Comparison of ENCODE assay signal across 8 mouse cellular contexts in the genomic region with DNA sequence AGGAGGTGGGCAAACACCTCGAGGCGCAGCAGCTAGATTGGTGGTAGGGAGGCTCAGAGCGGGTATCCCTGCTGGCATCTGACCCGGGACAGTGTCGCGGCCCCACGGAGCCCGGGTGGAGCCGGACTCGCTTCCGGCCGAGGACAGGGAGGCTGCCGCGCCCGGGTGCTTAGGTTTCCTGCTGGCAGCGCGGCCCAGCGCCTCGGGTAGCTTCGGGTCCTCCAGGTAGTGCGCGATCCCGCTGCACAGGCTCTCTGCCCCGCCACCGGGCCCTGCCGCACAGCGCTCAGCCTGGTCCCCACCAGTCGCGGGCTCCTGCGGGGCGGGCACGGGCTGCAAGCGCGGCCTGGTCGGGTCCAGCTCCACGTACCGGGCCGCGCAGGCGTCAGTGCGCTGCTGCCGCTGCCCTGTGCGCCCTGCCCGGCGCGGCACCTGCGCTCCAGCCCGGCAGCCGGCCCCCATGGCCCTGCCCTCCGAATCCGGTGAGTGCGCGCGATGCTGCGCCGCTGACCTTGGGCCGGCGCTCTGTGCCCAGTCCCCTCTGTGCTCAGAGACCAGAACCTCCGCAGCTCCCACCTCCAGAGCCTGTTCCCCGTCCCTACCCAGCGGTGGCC. TPM values are rescaled to one million over a fixed set of nuclear protein-coding genes. Genes with fewer than 3 reads are reported as not detected.
DNase-seq lines count a peak whose midpoint lies in the region; ATAC-seq and TF ChIP-seq lines count a peak whose summit lies in the region.

No protein-coding gene starts in this region.

- peak overlapping the region; percentile 59 for H3K9ac ChIP-seq in forebrain, embryonic 11.5 days (ENCODE audit: low read length)
- H3K9ac ChIP-seq in lung, postnatal 0 days (replicated peaks; ENCODE audit: low read depth) = peak overlapping the region; percentile 52; the same call in 1 of the 2 replicates

- TF ChIP-seq CTCF in brain, embryonic 14.5 days (IDR thresholded peaks at IDR 0.05; ENCODE audit: borderline replicate concordance, extremely low read depth, insufficient read depth, insufficient read length) = no peak
- no peak for TF ChIP-seq CTCF in lung, postnatal 0 days (IDR thresholded peaks at IDR 0.05)

- H3K27ac ChIP-seq in forebrain, embryonic 11.5 days (ENCODE audit: low read depth, low read length) = no peak overlapping the region
- peak overlapping the region; percentile 47 for H3K27ac ChIP-seq in lung, postnatal 0 days (ENCODE audit: low read length)

- TF ChIP-seq EP300 in lung, postnatal 0 days (IDR thresholded peaks at IDR 0.05) = no peak

- 0% methylated on average over 43 of the region's 61 CpGs for WGBS in forebrain, embryonic 11.5 days
- 3% methylated on average over 48 of the region's 61 CpGs for WGBS in lung, postnatal 0 days

- ATAC-seq in forebrain, embryonic 11.5 days (replicated peaks; ENCODE audit: low FRiP score) = peak; percentile 55; the same call in 1 of the 2 replicates
- ATAC-seq in lung, postnatal 0 days = peak; percentile 73

- intact Hi-C loops in heart, postnatal 25 days (cut with DNase I) = loop anchor here (2.0 kb wide), 1 partner anchor 18 kb away; no protein-coding TSS in a partner anchor

- TF ChIP-seq POLR2A in brain, embryonic 14.5 days (IDR thresholded peaks at IDR 0.05; ENCODE audit: borderline replicate concordance, extremely low read depth, insufficient read depth, insufficient read length, poor library complexity, severe bottlenecking) = 0 out of 2 replicates have a peak, but pooled peaks have one; percentile 15

- H3K4me3 ChIP-seq in forebrain, embryonic 11.5 days (ENCODE audit: low read depth, low read length) = peak overlapping the region; percentile 50
- H3K4me3 ChIP-seq in lung, postnatal 0 days (ENCODE audit: low read depth, low read length) = peak overlapping the region; percentile 51

- no peaks in the 10 kb centered on the region for H3K9me3 ChIP-seq in forebrain, embryonic 11.5 days (ENCODE audit: control insufficient read depth, low read length)
- H3K9me3 ChIP-seq in lung, postnatal 0 days (ENCODE audit: low read length) = no peaks in the 10 kb centered on the region

- no peaks in the 10 kb centered on the region for H3K4me1 ChIP-seq in forebrain, embryonic 11.5 days (replicated peaks; ENCODE audit: control insufficient read depth, insufficient read depth, low read length)
- H3K4me1 ChIP-seq in lung, postnatal 0 days (ENCODE audit: insufficient read depth, low read depth, low read length) = peaks cover 5% of the 10 kb centered on the region; the same call in 1 of the 2 replicates

- DNase-seq in CD4-positive, CD25-positive, alpha-beta regulatory T cell, adult 2 months (ENCODE audit: low read depth, low spot score) = peak; percentile 64
- peak; percentile 53 for DNase-seq in brain, embryonic 14.5 days (ENCODE audit: low read depth)
- DNase-seq in forebrain, embryonic 11.5 days (ENCODE audit: low spot score) = peak; percentile 67
- peak; percentile 29 for DNase-seq in heart, postnatal 25 days (ENCODE audit: low spot score)
- peak; percentile 46 to 71 for DNase-seq in kidney, postnatal 36 days
- DNase-seq in lung, postnatal 0 days (ENCODE audit: low spot score) = peak; percentile 31
- peak; percentile 52 for DNase-seq in retina, embryonic 14.5 days (ENCODE audit: low spot score)
- DNase-seq in thymus, postnatal 36 days = peak; percentile 46 to 53

- no peaks in the 10 kb centered on the region for H3K36me3 ChIP-seq in forebrain, embryonic 11.5 days (ENCODE audit: control insufficient read depth, insufficient read depth, low read length)
- no peaks in the 10 kb centered on the region for H3K36me3 ChIP-seq in lung, postnatal 0 days (ENCODE audit: insufficient read depth, low read length)

- H3K27me3 ChIP-seq in forebrain, embryonic 11.5 days (ENCODE audit: control insufficient read depth, insufficient read depth, low read length) = peaks cover 12% of the 10 kb centered on the region
- H3K27me3 ChIP-seq in lung, postnatal 0 days (replicated peaks; ENCODE audit: insufficient read depth, low read length) = no peaks in the 10 kb centered on the region; the same call in 1 of the 2 replicates

- peak overlapping the region; percentile 96 for H3K4me2 ChIP-seq in forebrain, embryonic 11.5 days (ENCODE audit: low read depth, low read length, severe bottlenecking)
- peak overlapping the region; percentile 98 for H3K4me2 ChIP-seq in lung, postnatal 0 days (replicated peaks; ENCODE audit: low read depth, low read length)

RNA-seq across cellular contexts. Expression of a gene that starts 0.6 kb away (rescaled TPM):
- polyA plus RNA-seq in brain, embryonic 14.5 days (2012; rRNA removed) = 5.3 and 7.6 TPM in 2 replicates
- polyA plus RNA-seq in forebrain, embryonic 11.5 days (2014; fragmentation: Nextera tagmentation; extraction: Ambion mirVana) = 1.6 and 1.9 TPM in 2 replicates
- total RNA-seq in heart, postnatal 25 days (2021) = 10 to 100 TPM; 46.0 to 46.2 TPM
- 5.0 and 5.2 TPM in 2 replicates for polyA plus RNA-seq in lung, postnatal 0 days (2015; fragmentation: Nextera tagmentation; extraction: Ambion mirVana)
